Comparison of ENCODE assay signal across 8 mouse cellular contexts in the genomic region with DNA sequence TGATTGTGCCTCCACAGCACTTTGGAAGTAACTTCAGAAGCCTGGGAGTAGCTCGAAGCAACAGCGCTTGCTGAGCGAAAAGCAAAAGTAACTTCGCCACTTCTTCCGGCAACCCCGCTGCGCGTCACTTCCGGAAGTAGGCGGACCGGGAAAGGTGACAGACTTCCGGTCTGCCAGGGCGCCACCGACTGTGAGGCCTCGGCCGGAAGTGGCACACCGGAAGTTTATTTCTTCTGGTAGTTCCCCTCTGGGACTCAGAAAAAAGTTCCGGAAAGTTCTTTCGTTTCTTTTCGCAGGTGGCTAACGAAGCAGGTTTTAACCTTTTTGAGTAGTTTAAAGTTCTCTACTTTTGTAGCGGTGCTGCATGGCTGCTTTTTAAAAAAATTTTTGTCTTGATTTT. TPM values are rescaled to one million over a fixed set of nuclear protein-coding genes. Genes with fewer than 3 reads are reported as not detected.
DNase-seq lines count a peak whose midpoint lies in the region; ATAC-seq lines count a peak whose summit lies in the region.

A gene (minus strand): TSS at position 126 of the 400 bp plus-strand sequence.

- ATAC-seq in megakaryocyte progenitor cell, adult 5-6 weeks (replicated peaks; ENCODE audit: poor library complexity): peak; percentile 75

- DNase-seq in adipocyte (ENCODE audit: low spot score): peak; percentile 94
- DNase-seq in embryo, embryonic 10 days (ENCODE audit: low spot score): peak; percentile 98
- peak; percentile 96 for DNase-seq in gastrocnemius, postnatal 10 days
- DNase-seq in induced T-regulatory cell, adult 2 months (ENCODE audit: low read depth): peak; percentile 99
- DNase-seq in left cerebral cortex, adult 9 months (ENCODE audit: low spot score in 2 of 2): peak; percentile 79 to 96
- DNase-seq in right cerebral cortex, postnatal 14 days: peak; percentile 94
- peak; percentile 95 to 97 for DNase-seq in urinary bladder, postnatal 36 days (ENCODE audit: low spot score in 2 of 2)

RNA-seq across cellular contexts. Expression of the gene that starts here (rescaled TPM):
- total RNA-seq in gastrocnemius, postnatal 10 days (2021): 10 to 100 TPM; 27.4 to 35.4 TPM
- total RNA-seq in megakaryocyte progenitor cell, adult 5-6 weeks (2015): 39.4 and 43.7 TPM in 2 replicates
- 42.6 and 45.7 TPM in 2 replicates for total RNA-seq in megakaryocyte progenitor cell, adult 5-6 weeks (2017)

Comparison
In these comparisons a context has a peak if more than half of its experiments do, and no peak if none do; other contexts are left out.
1. Peak in every context shown above with its lines: DNase-seq and ATAC-seq.